Mouse (Mus musculus): ENCODE measurements at regions not wholly inside any gene's neighbourhood (a gene's known extent, or its start where the extent isn't known, plus 50 kb on each side); places are given as distances from the start of the nearest gene placed in this dataset.

- Histone ChIP-seq H3K27me3 (ENCODE audit: insufficient read depth, low read length) (no peaks in the 10 kb centered on the region), H3K4me3 (ENCODE audit: low read depth, low read length) (peak overlapping the region; percentile 19), H3K9ac (replicated peaks; ENCODE audit: low read length, poor library complexity, severe bottlenecking) (no peak overlapping the region), H3K27ac (ENCODE audit: low read depth, low read length) (no peak overlapping the region), H3K4me2 (ENCODE audit: low read depth, low read length, poor library complexity, severe bottlenecking) (peak overlapping the region; percentile 26), H3K36me3 (ENCODE audit: insufficient read depth, low read length) (no peaks in the 10 kb centered on the region), H3K9me3 (ENCODE audit: low read length) (no peaks in the 10 kb centered on the region), H3K4me1 (ENCODE audit: insufficient read depth, low read length) (no peaks in the 10 kb centered on the region)
- DNase-seq (ENCODE audit: low spot score) (peak; percentile 19), ATAC-seq (ENCODE audit: low FRiP score) (no peak)
- 22% methylated on average over 16 of the region's 16 CpGs for WGBS
- TF ChIP-seq CTCF (IDR thresholded peaks at IDR 0.05): no peak
Measured at GRCm38 (mm10) chr14:114837652-114838276, 254.3 kb upstream of the Gpc5 start.

GRCm38 (mm10) chr14:114839340-114839903 is 252.6 kb upstream of the Gpc5 start:
- no peak overlapping the region for H3K9ac ChIP-seq (replicated peaks; ENCODE audit: low read length, poor library complexity, severe bottlenecking)
- H3K36me3 ChIP-seq (ENCODE audit: insufficient read depth, low read length): no peaks in the 10 kb centered on the region
- no peak overlapping the region for H3K4me3 ChIP-seq (ENCODE audit: low read depth, low read length)
- H3K4me1 ChIP-seq (ENCODE audit: insufficient read depth, low read length): no peaks in the 10 kb centered on the region
- no peaks in the 10 kb centered on the region for H3K9me3 ChIP-seq (ENCODE audit: low read length)
- no peak overlapping the region for H3K4me2 ChIP-seq (ENCODE audit: low read depth, low read length, poor library complexity, severe bottlenecking)
- 44% methylated on average over 2 of the region's 2 CpGs for WGBS
- H3K27me3 ChIP-seq (ENCODE audit: insufficient read depth, low read length): no peaks in the 10 kb centered on the region
- ATAC-seq (ENCODE audit: low FRiP score): no peak
- TF ChIP-seq CTCF (IDR thresholded peaks at IDR 0.05): no peak
- H3K27ac ChIP-seq (ENCODE audit: low read depth, low read length): no peak overlapping the region
- DNase-seq (ENCODE audit: low spot score): peak; percentile 26

DNA sequence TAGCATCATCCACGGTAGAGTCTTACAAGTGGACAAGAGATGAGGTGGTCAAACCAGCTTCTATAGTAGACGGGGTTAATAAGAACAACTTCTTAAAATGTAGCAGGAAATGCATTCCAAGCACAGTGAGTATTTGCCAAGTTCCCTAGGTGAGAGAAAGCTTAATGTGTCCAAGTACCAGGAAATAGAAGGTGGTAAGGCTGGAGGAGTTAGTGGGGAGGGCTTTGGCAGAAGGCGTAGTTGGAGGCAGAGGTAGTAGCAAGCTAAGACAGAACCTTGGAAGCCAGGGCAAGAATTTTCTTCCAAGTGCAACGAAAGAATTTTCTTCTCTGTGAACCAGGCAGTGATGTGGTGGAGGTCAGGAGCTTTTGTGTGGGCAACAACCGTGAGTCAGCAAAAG is 251.2 kb upstream of the Gpc5 start:
- WGBS: 90% methylated on average over 5 of the region's 5 CpGs
- Histone ChIP-seq H3K4me3 (ENCODE audit: low read depth, low read length) (no peak overlapping the region), H3K4me2 (ENCODE audit: low read depth, low read length, poor library complexity, severe bottlenecking) (no peak overlapping the region), H3K9ac (replicated peaks; ENCODE audit: low read length, poor library complexity, severe bottlenecking) (no peak overlapping the region), H3K27me3 (ENCODE audit: insufficient read depth, low read length) (no peaks in the 10 kb centered on the region), H3K36me3 (ENCODE audit: insufficient read depth, low read length) (no peaks in the 10 kb centered on the region), H3K9me3 (ENCODE audit: low read length) (no peaks in the 10 kb centered on the region), H3K4me1 (ENCODE audit: insufficient read depth, low read length) (no peaks in the 10 kb centered on the region), H3K27ac (ENCODE audit: low read depth, low read length) (no peak overlapping the region)
- TF ChIP-seq CTCF (IDR thresholded peaks at IDR 0.05): no peak
- DNase-seq (ENCODE audit: low spot score) (no peak), ATAC-seq (ENCODE audit: low FRiP score) (no peak)

DNA sequence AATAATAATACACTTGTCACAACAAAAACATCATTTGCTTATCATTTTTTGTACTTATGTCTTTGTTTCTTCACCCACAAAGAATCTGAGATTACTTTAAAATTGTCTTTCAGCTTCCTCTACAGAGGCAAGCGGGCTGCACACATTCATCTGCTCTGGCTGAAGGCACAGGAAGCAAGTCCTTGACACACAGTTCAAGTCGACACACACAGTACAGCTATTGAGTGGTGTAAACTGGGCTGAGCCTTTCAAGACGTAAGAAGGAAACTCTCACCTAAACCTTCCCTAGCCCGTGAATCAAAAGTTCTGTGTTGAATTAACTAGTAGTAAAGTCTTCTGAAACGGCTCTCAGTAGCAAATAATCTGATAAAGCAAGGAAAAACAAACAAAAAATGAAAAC is 250.5 kb upstream of the Gpc5 start:
- WGBS: 77% methylated on average over 5 of the region's 5 CpGs
- no peak overlapping the region for H3K9ac ChIP-seq (replicated peaks; ENCODE audit: low read length, poor library complexity, severe bottlenecking)
- no peak overlapping the region for H3K4me2 ChIP-seq (ENCODE audit: low read depth, low read length, poor library complexity, severe bottlenecking)
- H3K36me3 ChIP-seq (ENCODE audit: insufficient read depth, low read length): no peaks in the 10 kb centered on the region
- no peaks in the 10 kb centered on the region for H3K27me3 ChIP-seq (ENCODE audit: insufficient read depth, low read length)
- H3K4me1 ChIP-seq (ENCODE audit: insufficient read depth, low read length): no peaks in the 10 kb centered on the region
- DNase-seq (ENCODE audit: low spot score) (no peak), ATAC-seq (ENCODE audit: low FRiP score) (no peak)
- H3K9me3 ChIP-seq (ENCODE audit: low read length): no peaks in the 10 kb centered on the region
- H3K27ac ChIP-seq (ENCODE audit: low read depth, low read length): no peak overlapping the region
- no peak for TF ChIP-seq CTCF (IDR thresholded peaks at IDR 0.05)
- H3K4me3 ChIP-seq (ENCODE audit: low read depth, low read length): no peak overlapping the region

GRCm38 (mm10) chr14:114842327-114842726 is 249.7 kb upstream of the Gpc5 start:
- Histone ChIP-seq H3K36me3 (ENCODE audit: insufficient read depth, low read length) (no peaks in the 10 kb centered on the region), H3K9ac (replicated peaks; ENCODE audit: low read length, poor library complexity, severe bottlenecking) (no peak overlapping the region), H3K4me2 (ENCODE audit: low read depth, low read length, poor library complexity, severe bottlenecking) (no peak overlapping the region), H3K4me3 (ENCODE audit: low read depth, low read length) (no peak overlapping the region), H3K4me1 (ENCODE audit: insufficient read depth, low read length) (no peaks in the 10 kb centered on the region), H3K27ac (ENCODE audit: low read depth, low read length) (no peak overlapping the region), H3K9me3 (ENCODE audit: low read length) (no peaks in the 10 kb centered on the region), H3K27me3 (ENCODE audit: insufficient read depth, low read length) (no peaks in the 10 kb centered on the region)
- DNase-seq (ENCODE audit: low spot score) (no peak), ATAC-seq (ENCODE audit: low FRiP score) (no peak)
- 88% methylated on average over 8 of the region's 8 CpGs for WGBS
- no peak for TF ChIP-seq CTCF (IDR thresholded peaks at IDR 0.05)

DNA sequence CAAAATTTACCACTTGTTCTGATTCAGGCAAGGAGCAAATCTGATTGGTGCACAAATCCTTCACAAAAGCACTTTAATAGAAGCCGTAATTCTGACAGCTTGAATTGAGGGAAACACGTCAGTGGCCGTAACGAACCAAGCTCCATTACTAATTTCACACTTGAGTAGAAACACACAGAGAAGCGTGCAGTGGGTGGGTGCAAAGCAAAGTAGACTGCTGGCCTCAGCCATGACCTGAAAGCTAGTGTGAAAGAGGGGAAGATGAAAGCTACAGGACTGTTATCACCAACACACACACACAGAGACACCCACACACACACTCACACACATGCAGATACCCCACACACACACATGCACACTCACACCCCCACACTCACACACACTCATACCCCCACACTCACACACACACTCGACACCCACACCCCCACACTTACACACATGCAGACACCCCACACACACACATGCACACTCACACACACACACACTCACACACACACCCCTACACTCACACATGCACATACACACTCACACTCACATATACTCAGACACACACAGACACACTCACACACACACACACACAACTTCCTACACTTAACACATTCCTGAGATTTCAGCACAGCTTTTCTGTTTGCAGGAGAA is 248.8 kb upstream of the Gpc5 start:
- no peak overlapping the region for H3K4me2 ChIP-seq (ENCODE audit: low read depth, low read length, poor library complexity, severe bottlenecking)
- H3K27ac ChIP-seq (ENCODE audit: low read depth, low read length): no peak overlapping the region
- no peak overlapping the region for H3K4me3 ChIP-seq (ENCODE audit: low read depth, low read length)
- 45% methylated on average over 6 of the region's 6 CpGs for WGBS
- DNase-seq (ENCODE audit: low spot score) (no peak), ATAC-seq (ENCODE audit: low FRiP score) (no peak)
- no peaks in the 10 kb centered on the region for H3K4me1 ChIP-seq (ENCODE audit: insufficient read depth, low read length)
- no peak for TF ChIP-seq CTCF (IDR thresholded peaks at IDR 0.05)
- no peaks in the 10 kb centered on the region for H3K27me3 ChIP-seq (ENCODE audit: insufficient read depth, low read length)
- H3K36me3 ChIP-seq (ENCODE audit: insufficient read depth, low read length): no peaks in the 10 kb centered on the region
- H3K9me3 ChIP-seq (ENCODE audit: low read length): no peaks in the 10 kb centered on the region
- H3K9ac ChIP-seq (replicated peaks; ENCODE audit: low read length, poor library complexity, severe bottlenecking): no peak overlapping the region
